Mouse (Mus musculus): Measurements from ENCODE around the gene Lgals3. TPM values are rescaled to one million over a fixed set of nuclear protein-coding genes. Genes with fewer than 3 reads are reported as not detected.
"Not testable (repeated sequence)": the region's sequence is repeated elsewhere in the genome, so short reads cannot be mapped to it uniquely, and the experiment has no call there.

Lgals3 gene
- polyA plus RNA-seq (2015; fragmentation: Nextera tagmentation; extraction: Ambion mirVana), result 199 and 236 TPM in 2 replicates

DNA sequence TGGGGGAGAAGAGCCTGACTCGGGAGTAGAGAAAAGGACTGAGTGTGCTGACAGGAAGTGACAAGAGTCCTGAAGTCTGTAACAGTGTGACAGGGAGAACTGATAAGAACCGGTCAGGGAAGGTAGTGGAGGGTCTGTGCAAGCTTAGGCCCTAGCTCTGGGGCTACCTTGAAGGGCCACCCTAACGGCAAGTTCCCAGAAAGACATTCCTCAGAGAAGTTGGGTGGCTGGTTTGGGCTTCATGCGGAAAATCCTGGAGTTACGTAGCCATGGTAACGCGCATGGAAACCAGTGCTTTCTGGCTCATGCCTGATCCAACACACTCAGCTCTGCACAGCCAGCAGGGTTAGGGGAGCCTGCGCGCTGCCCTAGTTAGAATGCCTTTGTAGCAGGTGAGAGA is at the start of gene Lgals3:
TSS of gene Lgals3 (plus strand) at position 291 of the 400 bp plus-strand sequence.
- peak within 1 kb of the TSS; percentile 30 for H3K4me2 ChIP-seq (replicated peaks)
- H3K4me1 ChIP-seq, result peaks cover 38% of the 10 kb centered on the region
- peak within 1 kb of the TSS; percentile 84 for H3K27ac ChIP-seq (replicated peaks)
- peaks cover under 1% of the 10 kb centered on the region; the same call in 1 of the 2 replicates for H3K27me3 ChIP-seq
- no peaks in the 10 kb centered on the region for H3K36me3 ChIP-seq
- H3K4me3 ChIP-seq (replicated peaks), result no peak within 1 kb of the TSS
- H3K9ac ChIP-seq, result no peak within 1 kb of the TSS
- H3K9me3 ChIP-seq (replicated peaks), result no peaks in the 10 kb centered on the region
- ATAC-seq (ENCODE audit: insufficient number of reproducible peaks, low FRiP score, low TSS enrichment, low read depth), result peak; percentile 80; the same call in 1 of the 2 replicates
- 23% methylated on average over 9 of the region's 9 CpGs for WGBS

DNA sequence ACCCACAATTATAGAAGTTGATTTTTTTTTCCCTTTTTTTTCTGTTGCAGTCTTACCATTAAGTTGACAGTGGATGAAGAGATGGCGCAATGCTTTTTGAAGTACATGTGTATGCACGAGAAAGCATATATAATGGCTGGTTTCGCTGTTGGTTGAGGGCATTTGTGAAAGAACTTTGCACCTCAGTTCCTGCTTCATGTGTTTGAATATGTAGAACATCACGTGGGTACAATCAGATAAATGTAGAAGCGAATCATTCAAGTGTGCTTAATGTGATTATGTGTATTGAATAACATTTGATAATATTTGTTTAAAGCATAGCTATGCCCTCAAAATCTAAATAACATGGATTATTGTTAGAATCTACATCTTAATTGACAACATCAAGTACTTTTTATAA is 48.2 kb upstream of the Lgals3 start:
- Histone ChIP-seq H3K27me3 (no peaks in the 10 kb centered on the region), H3K9me3 (replicated peaks) (no peaks in the 10 kb centered on the region), H3K4me2 (replicated peaks) (no peak overlapping the region), H3K4me3 (replicated peaks) (no peak overlapping the region), H3K9ac (no peak overlapping the region), H3K36me3 (peaks cover 50% of the 10 kb centered on the region), H3K4me1 (no peaks in the 10 kb centered on the region), H3K27ac (replicated peaks) (no peak overlapping the region)
- no peak for ATAC-seq (ENCODE audit: insufficient number of reproducible peaks, low FRiP score, low TSS enrichment, low read depth)
- 81% methylated on average over 5 of the region's 5 CpGs for WGBS

DNA sequence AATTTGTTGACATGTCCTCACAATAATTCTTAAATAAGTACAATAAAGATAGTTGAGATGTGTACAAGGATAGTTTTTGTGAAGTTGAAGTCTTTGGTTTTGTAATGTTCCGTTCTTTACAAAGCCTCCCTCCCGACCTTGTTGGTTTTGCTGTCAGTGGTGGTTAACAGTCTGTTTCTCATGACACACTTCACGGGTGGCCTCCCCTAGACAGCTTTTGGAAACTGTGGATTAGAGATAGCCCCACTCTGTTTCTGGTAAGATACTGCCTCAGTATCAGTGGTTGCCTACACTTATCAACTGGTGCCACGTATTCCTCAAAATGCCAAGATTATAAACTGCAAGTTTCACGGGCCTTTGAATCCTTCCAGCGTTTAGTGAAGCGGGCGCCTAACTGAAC is 46.0 kb upstream of the Lgals3 start:
- H3K4me1 ChIP-seq; ATAC-seq (ENCODE audit: insufficient number of reproducible peaks, low FRiP score, low TSS enrichment, low read depth); H3K9me3 ChIP-seq (replicated peaks); H3K27ac ChIP-seq (replicated peaks); H3K27me3 ChIP-seq; H3K4me2 ChIP-seq (replicated peaks); H3K9ac ChIP-seq; H3K4me3 ChIP-seq (replicated peaks): not testable (repeated sequence)
- H3K36me3 ChIP-seq, result peaks cover 45% of the 10 kb centered on the region
- 93% methylated on average over 7 of the region's 8 CpGs for WGBS

DNA sequence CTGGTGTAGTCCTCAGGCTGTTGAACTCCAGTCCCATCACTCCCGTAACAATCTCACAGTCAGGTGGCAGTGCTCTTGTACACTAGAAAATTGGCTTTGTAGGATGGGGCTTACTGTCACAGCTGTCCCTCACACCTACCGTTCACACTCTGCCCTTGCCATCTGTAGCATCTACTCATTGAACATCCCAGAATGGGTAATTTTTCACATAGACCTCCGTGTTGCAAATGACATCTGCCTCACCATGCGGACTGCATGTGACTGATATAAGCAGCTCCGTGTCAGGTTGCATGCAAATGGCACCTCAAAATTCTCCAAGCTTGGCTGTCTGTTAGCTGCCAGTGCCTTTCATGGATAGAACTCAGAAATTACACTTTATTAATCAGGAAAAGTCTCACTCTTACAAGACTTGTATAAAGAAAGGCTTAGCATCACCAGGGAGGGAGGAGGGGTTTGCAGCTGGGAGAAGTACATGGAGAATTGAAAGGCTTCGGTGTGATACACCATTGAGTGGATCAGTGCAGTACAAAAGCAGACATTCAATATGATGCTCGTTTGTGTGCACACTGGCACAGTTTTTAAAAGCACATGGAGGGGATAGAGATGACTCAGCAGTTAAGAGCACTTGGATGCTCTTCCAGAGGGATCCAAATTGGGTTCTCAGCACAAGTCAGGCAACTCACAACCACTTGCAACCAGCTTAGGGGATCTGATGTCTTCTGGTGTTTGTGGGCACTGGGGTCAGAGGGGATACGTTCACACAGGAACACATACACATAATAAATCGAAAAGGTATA is 41.4 kb upstream of the Lgals3 start:
- H3K4me1 ChIP-seq, result no peaks in the 10 kb centered on the region
- H3K4me3 ChIP-seq (replicated peaks), result no peak overlapping the region
- peaks cover 24% of the 10 kb centered on the region for H3K36me3 ChIP-seq
- H3K9ac ChIP-seq, result no peak overlapping the region
- 81% methylated on average over 9 of the region's 9 CpGs for WGBS
- no peak overlapping the region for H3K4me2 ChIP-seq (replicated peaks)
- H3K9me3 ChIP-seq (replicated peaks), result no peaks in the 10 kb centered on the region
- no peaks in the 10 kb centered on the region for H3K27me3 ChIP-seq
- no peak for ATAC-seq (ENCODE audit: insufficient number of reproducible peaks, low FRiP score, low TSS enrichment, low read depth)
- no peak overlapping the region for H3K27ac ChIP-seq (replicated peaks)

DNA sequence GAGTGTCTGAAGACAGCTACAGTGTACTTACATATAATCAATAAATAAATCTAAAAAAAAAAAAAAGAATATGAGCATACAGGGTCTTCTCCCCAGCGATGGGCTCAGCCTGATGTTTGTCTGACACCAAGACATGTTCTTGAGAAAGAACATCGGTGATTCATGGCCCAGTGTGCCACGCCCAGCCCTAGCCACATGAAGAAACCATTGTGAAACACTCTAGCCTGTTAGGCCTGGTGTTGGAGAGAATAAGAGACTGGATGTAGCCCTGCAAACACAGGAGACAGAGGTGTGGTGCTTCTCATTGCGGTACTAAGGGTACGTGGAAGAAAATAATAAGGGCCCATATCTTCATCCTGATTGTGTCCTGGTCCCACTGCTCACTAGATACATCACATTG is 40.2 kb upstream of the Lgals3 start:
- Histone ChIP-seq H3K27me3 (no peaks in the 10 kb centered on the region), H3K4me2 (replicated peaks) (no peak overlapping the region), H3K4me1 (0 out of 2 replicates have a peak, but pooled peaks cover 4% of the 10 kb centered on the region), H3K9ac (no peak overlapping the region), H3K4me3 (replicated peaks) (no peak overlapping the region), H3K9me3 (replicated peaks) (no peaks in the 10 kb centered on the region), H3K27ac (replicated peaks) (no peak overlapping the region), H3K36me3 (peaks cover 22% of the 10 kb centered on the region)
- no peak for ATAC-seq (ENCODE audit: insufficient number of reproducible peaks, low FRiP score, low TSS enrichment, low read depth)
- WGBS, result 87% methylated on average over 5 of the region's 5 CpGs

DNA sequence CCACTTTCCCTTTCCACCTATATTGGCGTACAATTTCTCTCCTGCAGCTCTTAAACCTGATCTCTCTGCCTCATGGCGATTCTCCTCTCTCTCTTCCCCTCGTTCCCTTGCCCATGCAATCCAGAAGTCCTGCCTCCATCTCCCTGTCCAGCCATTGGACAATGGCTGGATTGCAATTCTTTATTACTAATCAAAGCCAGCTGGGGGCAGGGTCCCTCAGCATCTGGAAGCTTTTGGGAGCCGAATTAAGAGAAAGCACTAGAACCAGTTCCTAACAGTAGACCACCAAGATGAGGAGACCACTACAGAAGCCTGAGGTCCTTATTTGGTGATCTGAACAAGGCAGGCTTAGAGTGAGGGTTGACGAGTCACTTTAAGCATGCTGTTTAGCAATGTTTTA is 35.6 kb upstream of the Lgals3 start:
- Histone ChIP-seq H3K4me2 (replicated peaks) (no peak overlapping the region), H3K4me3 (replicated peaks) (no peak overlapping the region), H3K36me3 (no peaks in the 10 kb centered on the region), H3K9me3 (replicated peaks) (no peaks in the 10 kb centered on the region), H3K27ac (replicated peaks) (no peak overlapping the region), H3K9ac (no peak overlapping the region), H3K4me1 (0 out of 2 replicates have a peak, but pooled peaks cover 4% of the 10 kb centered on the region), H3K27me3 (no peaks in the 10 kb centered on the region)
- ATAC-seq (ENCODE audit: insufficient number of reproducible peaks, low FRiP score, low TSS enrichment, low read depth), result no peak
- WGBS, result 24% methylated on average over 5 of the region's 5 CpGs

DNA sequence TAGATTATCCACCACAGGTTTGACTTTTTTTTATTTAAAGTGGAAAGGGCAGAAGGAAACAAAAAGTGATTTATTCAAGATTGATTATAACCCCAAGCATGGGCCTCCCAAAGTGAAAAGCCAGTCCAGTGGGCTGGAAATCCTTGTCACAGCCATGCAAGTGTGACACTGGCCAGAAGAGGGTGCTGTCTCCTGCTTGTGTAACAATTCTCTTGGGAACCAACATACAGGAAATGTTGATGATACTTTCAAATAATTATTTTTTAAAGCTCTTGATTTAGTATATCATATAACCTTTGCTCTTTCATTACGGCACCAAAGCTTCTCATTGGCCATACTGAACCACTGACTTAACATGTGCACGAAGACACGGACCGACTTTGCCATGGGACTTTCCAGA is 32.7 kb upstream of the Lgals3 start:
- Histone ChIP-seq H3K36me3 (no peaks in the 10 kb centered on the region), H3K4me3 (replicated peaks) (no peak overlapping the region), H3K4me1 (0 out of 2 replicates have a peak, but pooled peaks cover 4% of the 10 kb centered on the region), H3K27ac (replicated peaks) (no peak overlapping the region), H3K9me3 (replicated peaks) (no peaks in the 10 kb centered on the region), H3K4me2 (replicated peaks) (no peak overlapping the region), H3K9ac (no peak overlapping the region), H3K27me3 (no peaks in the 10 kb centered on the region)
- no peak for ATAC-seq (ENCODE audit: insufficient number of reproducible peaks, low FRiP score, low TSS enrichment, low read depth)
- WGBS, result 78% methylated on average over 4 of the region's 4 CpGs

DNA sequence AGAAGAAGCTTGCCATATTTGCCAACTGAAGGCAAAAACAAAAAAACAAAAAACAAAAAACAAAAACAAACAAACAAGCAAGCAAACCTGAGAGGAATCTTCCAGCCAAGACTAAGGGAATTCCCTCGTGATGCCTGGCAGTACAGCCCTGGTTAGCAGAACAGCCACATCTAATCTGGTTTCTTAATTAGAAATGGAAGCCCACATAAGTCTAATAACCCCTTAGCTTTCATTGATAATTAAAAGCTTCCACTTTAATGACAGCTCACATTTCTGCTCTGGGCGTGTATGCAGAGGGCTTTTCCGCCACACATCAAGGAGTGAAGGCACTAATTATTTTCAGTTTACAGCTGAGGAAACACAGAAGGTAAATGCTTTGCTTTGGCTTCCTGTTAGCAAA is 32.3 kb upstream of the Lgals3 start:
- Histone ChIP-seq H3K27ac (replicated peaks) (no peak overlapping the region), H3K9me3 (replicated peaks) (no peaks in the 10 kb centered on the region), H3K27me3 (no peaks in the 10 kb centered on the region), H3K9ac (no peak overlapping the region), H3K4me2 (replicated peaks) (no peak overlapping the region), H3K36me3 (no peaks in the 10 kb centered on the region), H3K4me3 (replicated peaks) (no peak overlapping the region), H3K4me1 (0 out of 2 replicates have a peak, but pooled peaks cover 4% of the 10 kb centered on the region)
- 52% methylated on average over 3 of the region's 3 CpGs for WGBS
- no peak for ATAC-seq (ENCODE audit: insufficient number of reproducible peaks, low FRiP score, low TSS enrichment, low read depth)

DNA sequence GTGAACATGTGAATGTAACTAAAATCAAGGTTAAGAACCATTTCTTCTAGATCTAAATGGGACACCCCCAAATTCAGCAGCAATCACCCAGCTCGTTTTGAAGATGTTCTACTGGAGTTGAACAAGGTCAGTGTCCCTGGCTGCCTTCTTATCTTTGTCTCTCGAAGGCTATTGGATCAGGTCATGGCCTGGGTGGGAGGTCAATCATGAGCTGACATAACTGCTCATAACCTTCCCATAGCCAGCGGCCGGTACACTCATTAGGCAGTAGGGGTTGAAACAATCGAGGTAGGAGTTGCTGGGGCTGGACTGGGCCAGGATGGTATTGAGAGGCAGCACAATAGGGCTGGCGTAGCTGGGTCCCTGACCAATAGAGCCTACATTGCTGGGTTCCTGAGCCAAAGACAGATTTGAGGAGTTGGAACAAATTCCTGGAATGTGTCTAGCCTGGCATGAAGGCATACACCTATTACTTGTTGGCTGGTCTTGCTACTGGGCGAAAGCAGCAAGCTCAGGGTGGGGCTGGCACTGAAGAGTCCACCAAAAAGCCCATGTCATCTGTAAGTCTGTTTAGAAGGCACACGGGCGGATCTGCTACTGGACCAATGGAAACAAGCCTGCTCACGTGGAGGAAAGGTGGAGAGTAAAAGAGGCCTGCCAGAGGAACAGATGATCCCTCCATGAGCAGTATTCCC is 27.2 kb upstream of the Lgals3 start:
- 84% methylated on average over 10 of the region's 10 CpGs for WGBS
- Histone ChIP-seq H3K4me2 (replicated peaks) (no peak overlapping the region), H3K9me3 (replicated peaks) (no peaks in the 10 kb centered on the region), H3K4me3 (replicated peaks) (no peak overlapping the region), H3K27me3 (no peaks in the 10 kb centered on the region), H3K36me3 (no peaks in the 10 kb centered on the region), H3K9ac (no peak overlapping the region), H3K27ac (replicated peaks) (no peak overlapping the region), H3K4me1 (no peaks in the 10 kb centered on the region)
- no peak for ATAC-seq (ENCODE audit: insufficient number of reproducible peaks, low FRiP score, low TSS enrichment, low read depth)

DNA sequence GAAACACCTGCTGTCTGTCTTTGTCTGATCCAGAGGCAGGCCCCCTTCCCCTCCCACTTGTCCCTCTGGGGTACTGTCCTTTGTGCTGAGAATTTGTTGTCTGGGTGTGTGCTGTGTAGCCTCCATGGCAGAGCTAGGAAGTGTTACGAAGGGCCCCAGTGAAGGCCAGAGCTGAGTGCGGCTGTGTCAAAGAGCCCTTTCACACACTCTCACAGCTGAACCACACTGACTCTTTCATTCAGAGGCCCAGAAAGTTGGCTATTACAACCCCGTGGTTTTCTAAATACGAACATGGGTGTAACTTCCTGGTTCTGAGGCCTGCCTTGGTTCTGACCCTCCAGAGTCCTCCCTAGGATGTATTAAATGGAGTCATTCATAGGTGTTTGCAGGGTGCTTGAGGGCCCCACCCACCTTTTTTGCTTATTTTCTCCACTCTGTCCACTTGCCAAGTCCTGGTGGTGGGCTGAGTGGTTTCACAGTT is 25.7 kb upstream of the Lgals3 start:
- ATAC-seq (ENCODE audit: insufficient number of reproducible peaks, low FRiP score, low TSS enrichment, low read depth), result peak; percentile 73
- Histone ChIP-seq H3K9me3 (replicated peaks) (no peaks in the 10 kb centered on the region), H3K9ac (no peak overlapping the region), H3K27me3 (no peaks in the 10 kb centered on the region), H3K4me1 (no peaks in the 10 kb centered on the region), H3K4me3 (replicated peaks) (no peak overlapping the region), H3K36me3 (no peaks in the 10 kb centered on the region), H3K27ac (replicated peaks) (no peak overlapping the region), H3K4me2 (replicated peaks) (no peak overlapping the region)
- 56% methylated on average over 4 of the region's 4 CpGs for WGBS

DNA sequence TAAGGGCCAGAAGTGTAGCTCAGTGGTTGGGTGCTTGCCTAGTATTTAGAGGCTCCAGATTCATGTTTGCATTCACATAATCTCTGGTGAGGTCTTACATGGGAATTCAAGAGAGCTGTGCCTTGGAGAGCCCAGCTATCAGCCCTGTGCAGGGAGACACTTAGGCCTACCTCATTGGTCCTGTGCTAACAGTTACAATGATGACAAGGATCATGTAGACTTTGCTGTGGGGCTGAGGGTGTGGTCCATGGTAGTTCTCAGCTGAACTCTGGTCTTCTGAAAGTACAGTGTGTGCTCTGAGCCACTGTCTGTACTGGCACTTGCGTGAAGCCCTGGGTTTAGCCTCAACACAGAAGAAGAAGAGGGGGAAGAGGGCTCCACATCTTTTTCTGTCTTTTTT is 20.8 kb upstream of the Lgals3 start:
- no peaks in the 10 kb centered on the region for H3K27me3 ChIP-seq
- H3K9me3 ChIP-seq (replicated peaks), result no peaks in the 10 kb centered on the region
- no peak overlapping the region for H3K27ac ChIP-seq (replicated peaks)
- H3K9ac ChIP-seq, result no peak overlapping the region
- no peak for ATAC-seq (ENCODE audit: insufficient number of reproducible peaks, low FRiP score, low TSS enrichment, low read depth)
- 96% methylated on average over 1 of the region's 1 CpGs for WGBS
- no peaks in the 10 kb centered on the region for H3K4me1 ChIP-seq
- H3K36me3 ChIP-seq, result no peaks in the 10 kb centered on the region
- H3K4me3 ChIP-seq (replicated peaks), result no peak overlapping the region
- H3K4me2 ChIP-seq (replicated peaks), result no peak overlapping the region
